Comparison of ENCODE assay signal across 8 mouse cellular contexts in the genomic region with DNA sequence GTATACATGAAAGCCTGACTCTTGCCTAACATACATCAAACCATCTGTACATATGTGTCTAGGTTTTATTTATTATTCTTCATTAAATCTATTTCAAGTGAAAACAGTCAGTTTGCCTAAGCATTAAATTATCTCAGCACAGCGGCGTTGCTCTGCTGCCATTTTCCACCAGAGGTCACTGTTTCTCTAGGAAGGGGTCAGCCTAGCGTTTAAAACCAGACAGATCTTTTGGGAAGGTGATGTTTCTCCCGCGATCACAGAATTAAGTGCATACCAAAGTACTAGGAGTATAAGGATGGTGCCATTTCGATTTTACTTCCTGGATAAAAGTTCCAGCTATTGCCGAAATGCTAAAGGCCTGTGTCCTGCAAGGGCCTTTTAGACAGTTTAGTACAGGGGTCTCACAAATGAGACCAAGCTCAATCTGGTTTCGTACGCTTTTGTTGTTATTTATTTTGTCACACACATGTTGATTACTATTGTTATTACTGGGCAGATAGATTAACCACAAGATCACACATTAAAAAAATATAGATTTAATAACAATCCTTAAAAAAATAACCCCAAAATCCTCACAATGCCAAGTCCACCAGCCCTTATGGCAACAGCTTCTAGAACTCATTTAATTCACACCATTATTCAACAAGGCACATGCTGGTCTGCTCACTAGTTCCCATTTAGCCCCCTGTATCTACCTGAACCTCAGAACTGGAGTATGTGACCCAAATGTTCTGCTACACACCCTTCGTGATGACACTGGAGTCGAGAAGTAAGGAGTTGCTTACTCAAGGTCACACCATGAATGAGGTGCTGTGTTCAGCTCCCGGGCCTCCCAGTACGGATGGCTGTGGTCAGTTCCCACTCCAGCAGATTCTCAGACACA. TPM values are rescaled to one million over a fixed set of nuclear protein-coding genes. Genes with fewer than 3 reads are reported as not detected.
DNase-seq lines count a peak whose midpoint lies in the region; ATAC-seq and TF ChIP-seq lines count a peak whose summit lies in the region.

No protein-coding gene starts in this region.

- no peak; the same call in none of the 2 replicates for TF ChIP-seq CTCF in heart, adult 2 months (IDR thresholded peaks at IDR 0.05)
- TF ChIP-seq CTCF in cortical plate, adult 2 months (IDR thresholded peaks at IDR 0.05; ENCODE audit: extremely low read depth, insufficient read depth, low read length), result peak; percentile 97

- intact Hi-C loops in heart, adult 2 months (cut with DNase I), result loop anchor here (1.0 to 5.0 kb wide), 5 partner anchors 40 to 916 kb away; no protein-coding TSS in a partner anchor

- no peaks in the 10 kb centered on the region for H3K9me3 ChIP-seq in heart, embryonic 10.5 days
- H3K9me3 ChIP-seq in limb, embryonic 11.5 days (ENCODE audit: control insufficient read depth, low read length), result no peaks in the 10 kb centered on the region

- DNase-seq in heart, adult 2 months, result peak; percentile 58 to 83
- DNase-seq in heart, embryonic 10.5 days (ENCODE audit: low spot score), result no peak
- DNase-seq in gastrocnemius, postnatal 25 days, result peak; percentile 32
- DNase-seq in kidney, adult 8-10 months, result peak; percentile 35 to 74
- peak; percentile 84 for DNase-seq in limb, embryonic 11.5 days (ENCODE audit: low spot score)
- peak; percentile 6 to 30 for DNase-seq in monocyte, adult 2 months (ENCODE audit: low read depth in 1 of 2, low spot score in 2 of 2)
- DNase-seq in spleen, postnatal 10 days (ENCODE audit: low spot score in 2 of 2), result peak; percentile 30 to 69

- H3K79me2 ChIP-seq in heart, adult 2 months (replicated peaks; ENCODE audit: control insufficient read depth, insufficient read depth, low read length), result no peaks in the 10 kb centered on the region

- H3K4me3 ChIP-seq in heart, adult 2 months, result no peak overlapping the region
- H3K4me3 ChIP-seq in heart, embryonic 10.5 days, result no peak overlapping the region
- no peak overlapping the region for H3K4me3 ChIP-seq in cortical plate, adult 2 months (ENCODE audit: insufficient read depth, low read length)
- no peak overlapping the region for H3K4me3 ChIP-seq in limb, embryonic 11.5 days (ENCODE audit: low read depth, low read length)

- peak overlapping the region; percentile 9; the same call in 1 of the 2 replicates for H3K9ac ChIP-seq in heart, adult 2 months (ENCODE audit: low read depth, low read length)
- H3K9ac ChIP-seq in limb, embryonic 11.5 days (ENCODE audit: low read length), result no peak overlapping the region

- no peaks in the 10 kb centered on the region for H3K4me1 ChIP-seq in heart, adult 2 months (ENCODE audit: control insufficient read depth, insufficient read depth, low read length)
- H3K4me1 ChIP-seq in heart, embryonic 10.5 days, result no peaks in the 10 kb centered on the region
- no peaks in the 10 kb centered on the region for H3K4me1 ChIP-seq in cortical plate, adult 2 months (ENCODE audit: control insufficient read depth, insufficient read depth, low read length)
- no peaks in the 10 kb centered on the region for H3K4me1 ChIP-seq in limb, embryonic 11.5 days (ENCODE audit: control insufficient read depth, insufficient read depth, low read length)

- H3K27ac ChIP-seq in heart, adult 2 months, result no peak overlapping the region
- no peak overlapping the region for H3K27ac ChIP-seq in heart, embryonic 10.5 days
- no peak overlapping the region for H3K27ac ChIP-seq in cortical plate, adult 2 months (ENCODE audit: insufficient read depth, low read length)
- no peak overlapping the region for H3K27ac ChIP-seq in limb, embryonic 11.5 days (replicated peaks; ENCODE audit: low read depth, low read length)

- WGBS in heart, adult 2 months, result 42% methylated on average over 13 of the region's 13 CpGs
- 43% methylated on average over 13 of the region's 13 CpGs for WGBS in heart, embryonic 10.5 days
- WGBS in limb, embryonic 11.5 days, result 42% methylated on average over 13 of the region's 13 CpGs

- H3K4me2 ChIP-seq in limb, embryonic 11.5 days (ENCODE audit: low read depth, severe bottlenecking), result no peak overlapping the region

- no peaks in the 10 kb centered on the region for H3K36me3 ChIP-seq in heart, adult 2 months (ENCODE audit: control insufficient read depth, insufficient read depth, low read length)
- no peaks in the 10 kb centered on the region for H3K36me3 ChIP-seq in heart, embryonic 10.5 days
- H3K36me3 ChIP-seq in limb, embryonic 11.5 days (ENCODE audit: control insufficient read depth, insufficient read depth, low read length), result no peaks in the 10 kb centered on the region

- TF ChIP-seq POLR2A in heart, adult 2 months (IDR thresholded peaks at IDR 0.05; ENCODE audit: insufficient read depth, low read depth, low read length), result no peak
- TF ChIP-seq POLR2A in cortical plate, adult 2 months (IDR thresholded peaks at IDR 0.05; ENCODE audit: extremely low read depth, insufficient read depth, low read length), result no peak

- no peaks in the 10 kb centered on the region for H3K27me3 ChIP-seq in heart, adult 2 months (ENCODE audit: control insufficient read depth, insufficient read depth, low read length)
- H3K27me3 ChIP-seq in heart, embryonic 10.5 days (ENCODE audit: insufficient read depth, poor library complexity, severe bottlenecking), result no peaks in the 10 kb centered on the region
- no peaks in the 10 kb centered on the region for H3K27me3 ChIP-seq in limb, embryonic 11.5 days (ENCODE audit: control insufficient read depth, insufficient read depth, low read length)

- TF ChIP-seq EP300 in heart, adult 2 months (IDR thresholded peaks at IDR 0.05; ENCODE audit: insufficient read depth, low read depth, low read length), result peak; percentile 93

- ATAC-seq in limb, embryonic 11.5 days (ENCODE audit: insufficient number of reproducible peaks, low FRiP score, low TSS enrichment, low read depth), result no peak

RNA-seq across cellular contexts. Expression of a gene that starts 29.5 kb away (rescaled TPM):
- 10 to 100 TPM in 1 of 2 experiments, 1 to 10 TPM in 1; 9.2 to 10.7 TPM for total RNA-seq in heart, adult 2 months (2021)
- 2.7 and 4.7 TPM in 2 replicates for polyA plus RNA-seq in heart, adult 2 months (2012; rRNA removed)
- 18.6 and 22.3 TPM in 2 replicates for polyA plus RNA-seq in heart, embryonic 10.5 days (2016; fragmentation: Nextera tagmentation; extraction: Ambion mirVana)
- 17.8 and 17.9 TPM in 2 replicates for polyA plus RNA-seq in cortical plate, adult 2 months (2012; rRNA removed)
- total RNA-seq in gastrocnemius, postnatal 25 days (2021), result 1 to 10 TPM; 6.6 to 7.4 TPM
- polyA plus RNA-seq in limb, embryonic 11.5 days (2014; fragmentation: Nextera tagmentation; extraction: Ambion mirVana), result 29.5 and 29.9 TPM in 2 replicates

RNA-seq across cellular contexts. Expression of a gene that starts 43.6 kb away (rescaled TPM):
- total RNA-seq in heart, adult 2 months (2021), result 10 to 100 TPM; 42.4 to 54.1 TPM
- 24.0 and 28.0 TPM in 2 replicates for polyA plus RNA-seq in heart, adult 2 months (2012; rRNA removed)
- 75.7 and 76.6 TPM in 2 replicates for polyA plus RNA-seq in heart, embryonic 10.5 days (2016; fragmentation: Nextera tagmentation; extraction: Ambion mirVana)
- polyA plus RNA-seq in cortical plate, adult 2 months (2012; rRNA removed), result 32.5 and 41.5 TPM in 2 replicates
- 10 to 100 TPM; 54.4 to 54.5 TPM for total RNA-seq in gastrocnemius, postnatal 25 days (2021)
- 29.3 and 42.7 TPM in 2 replicates for polyA plus RNA-seq in limb, embryonic 11.5 days (2014; fragmentation: Nextera tagmentation; extraction: Ambion mirVana)
